8 mouse cellular contexts compared by ENCODE assay signal in genomic region chr11:69088856-69089615, GRCm38 (mm10). TPM values are rescaled to one million over a fixed set of nuclear protein-coding genes. Genes with fewer than 3 reads are reported as not detected.
DNase-seq lines count a peak whose midpoint lies in the region; ATAC-seq lines count a peak whose summit lies in the region.

No protein-coding gene starts in this region.

- H3K36me3 ChIP-seq in heart, embryonic 11.5 days (ENCODE audit: control insufficient read depth, insufficient read depth, low read length): 0 out of 2 replicates have a peak, but pooled peaks cover 3% of the 10 kb centered on the region
- H3K36me3 ChIP-seq in embryonic facial prominence, embryonic 13.5 days: peaks cover 37% of the 10 kb centered on the region
- H3K36me3 ChIP-seq in midbrain, embryonic 13.5 days: peaks cover 29% of the 10 kb centered on the region

- peaks cover 37% of the 10 kb centered on the region for H3K4me1 ChIP-seq in heart, embryonic 11.5 days (ENCODE audit: control insufficient read depth, insufficient read depth, low read length)
- H3K4me1 ChIP-seq in embryonic facial prominence, embryonic 13.5 days: peaks cover 45% of the 10 kb centered on the region
- H3K4me1 ChIP-seq in midbrain, embryonic 13.5 days (replicated peaks): peaks cover 49% of the 10 kb centered on the region

- H3K27ac ChIP-seq in heart, embryonic 11.5 days (ENCODE audit: low read depth, low read length): peak overlapping the region; percentile 92
- peak overlapping the region; percentile 86 for H3K27ac ChIP-seq in embryonic facial prominence, embryonic 13.5 days
- H3K27ac ChIP-seq in midbrain, embryonic 13.5 days: peak overlapping the region; percentile 95

- no peaks in the 10 kb centered on the region for H3K9me3 ChIP-seq in heart, embryonic 11.5 days (replicated peaks; ENCODE audit: control insufficient read depth, low read length)
- no peaks in the 10 kb centered on the region for H3K9me3 ChIP-seq in embryonic facial prominence, embryonic 13.5 days
- H3K9me3 ChIP-seq in midbrain, embryonic 13.5 days: no peaks in the 10 kb centered on the region

- no peaks in the 10 kb centered on the region for H3K27me3 ChIP-seq in heart, embryonic 11.5 days (ENCODE audit: control insufficient read depth, insufficient read depth, low read length)
- no peaks in the 10 kb centered on the region for H3K27me3 ChIP-seq in embryonic facial prominence, embryonic 13.5 days
- no peaks in the 10 kb centered on the region for H3K27me3 ChIP-seq in midbrain, embryonic 13.5 days

- DNase-seq in heart, postnatal 4 days: no peak
- DNase-seq in CD4-positive helper T cell, adult 2 months (ENCODE audit: low read depth, low spot score): peak; percentile 54
- DNase-seq in induced T-regulatory cell, adult 2 months (ENCODE audit: low read depth): peak; percentile 60
- no peak for DNase-seq in gastrocnemius, adult 8-10 months (ENCODE audit: low spot score in 2 of 2)
- no peak for DNase-seq in frontal cortex, postnatal 14 days (ENCODE audit: low spot score in 2 of 2)

- WGBS in heart, embryonic 11.5 days (ENCODE audit: insufficient replicate concordance): 10% methylated on average over 25 of the region's 25 CpGs
- 10% methylated on average over 25 of the region's 25 CpGs for WGBS in embryonic facial prominence, embryonic 13.5 days
- 10% methylated on average over 25 of the region's 25 CpGs for WGBS in midbrain, embryonic 13.5 days

- ATAC-seq in heart, embryonic 11.5 days (replicated peaks; ENCODE audit: insufficient number of reproducible peaks, low FRiP score, low TSS enrichment): no peak
- no peak for ATAC-seq in embryonic facial prominence, embryonic 13.5 days (ENCODE audit: insufficient number of reproducible peaks, insufficient read depth, low FRiP score, low TSS enrichment, low read depth)
- ATAC-seq in midbrain, embryonic 13.5 days: peak; percentile 25; the same call in 1 of the 2 replicates

- peak overlapping the region; percentile 76 for H3K4me3 ChIP-seq in heart, embryonic 11.5 days (ENCODE audit: low read depth, low read length)
- peak overlapping the region; percentile 73 for H3K4me3 ChIP-seq in embryonic facial prominence, embryonic 13.5 days
- peak overlapping the region; percentile 97 for H3K4me3 ChIP-seq in midbrain, embryonic 13.5 days (replicated peaks)

- H3K9ac ChIP-seq in heart, embryonic 11.5 days (ENCODE audit: low read depth, low read length): peak overlapping the region; percentile 96
- H3K9ac ChIP-seq in embryonic facial prominence, embryonic 13.5 days: peak overlapping the region; percentile 96
- peak overlapping the region; percentile 97 for H3K9ac ChIP-seq in midbrain, embryonic 13.5 days (replicated peaks)

- peak overlapping the region; percentile 75 for H3K4me2 ChIP-seq in heart, embryonic 11.5 days
- peak overlapping the region; percentile 93 for H3K4me2 ChIP-seq in embryonic facial prominence, embryonic 13.5 days
- peak overlapping the region; percentile 94 for H3K4me2 ChIP-seq in midbrain, embryonic 13.5 days (replicated peaks)

RNA-seq across cellular contexts. Expression of gene Vamp2, which starts 0.7 kb away (rescaled TPM):
- 89.7 and 94.7 TPM in 2 replicates for polyA plus RNA-seq in heart, embryonic 11.5 days (2014; fragmentation: Nextera tagmentation; extraction: Ambion mirVana)
- 10 to 100 TPM; 80.2 to 84.6 TPM for total RNA-seq in heart, postnatal 4 days (2021)
- 91.5 and 101 TPM in 2 replicates for polyA plus RNA-seq in embryonic facial prominence, embryonic 13.5 days (2015; fragmentation: Nextera tagmentation; extraction: Ambion mirVana)
- 175 and 188 TPM in 2 replicates for polyA plus RNA-seq in midbrain, embryonic 13.5 days (2015; fragmentation: Nextera tagmentation; extraction: Ambion mirVana)
- total RNA-seq in gastrocnemius, adult 8-10 months (2022): 10 to 100 TPM; 31.4 to 39.6 (median 35.6) TPM

RNA-seq across cellular contexts. Expression of gene Per1, which starts 6.0 kb away (rescaled TPM):
- 6.2 and 6.3 TPM in 2 replicates for polyA plus RNA-seq in heart, embryonic 11.5 days (2014; fragmentation: Nextera tagmentation; extraction: Ambion mirVana)
- 10 to 100 TPM; 42.6 to 55.6 TPM for total RNA-seq in heart, postnatal 4 days (2021)
- polyA plus RNA-seq in embryonic facial prominence, embryonic 13.5 days (2015; fragmentation: Nextera tagmentation; extraction: Ambion mirVana): 11.1 and 11.5 TPM in 2 replicates
- polyA plus RNA-seq in midbrain, embryonic 13.5 days (2015; fragmentation: Nextera tagmentation; extraction: Ambion mirVana): 8.6 and 10.5 TPM in 2 replicates
- 10 to 100 TPM; 58.8 to 81.4 (median 70.4) TPM for total RNA-seq in gastrocnemius, adult 8-10 months (2022)

RNA-seq across cellular contexts. Expression of gene Tmem107, which starts 18.4 kb away (rescaled TPM):
- polyA plus RNA-seq in heart, embryonic 11.5 days (2014; fragmentation: Nextera tagmentation; extraction: Ambion mirVana): 26.4 and 28.2 TPM in 2 replicates
- total RNA-seq in heart, postnatal 4 days (2021): 1 to 10 TPM; 6.7 to 8.6 TPM
- 47.2 and 48.2 TPM in 2 replicates for polyA plus RNA-seq in embryonic facial prominence, embryonic 13.5 days (2015; fragmentation: Nextera tagmentation; extraction: Ambion mirVana)
- 31.7 and 42.5 TPM in 2 replicates for polyA plus RNA-seq in midbrain, embryonic 13.5 days (2015; fragmentation: Nextera tagmentation; extraction: Ambion mirVana)
- total RNA-seq in gastrocnemius, adult 8-10 months (2022): 1 to 10 TPM; 2.9 to 7.0 (median 5.2) TPM

RNA-seq across cellular contexts. Expression of gene Borcs6, which starts 29.5 kb away (rescaled TPM):
- polyA plus RNA-seq in heart, embryonic 11.5 days (2014; fragmentation: Nextera tagmentation; extraction: Ambion mirVana): 7.7 and 9.8 TPM in 2 replicates
- 10 to 100 TPM; 13.8 to 14.3 TPM for total RNA-seq in heart, postnatal 4 days (2021)
- polyA plus RNA-seq in embryonic facial prominence, embryonic 13.5 days (2015; fragmentation: Nextera tagmentation; extraction: Ambion mirVana): 8.9 and 10.3 TPM in 2 replicates
- polyA plus RNA-seq in midbrain, embryonic 13.5 days (2015; fragmentation: Nextera tagmentation; extraction: Ambion mirVana): 11.3 and 13.5 TPM in 2 replicates
- 10 to 100 TPM; 22.4 to 26.2 (median 23.7) TPM for total RNA-seq in gastrocnemius, adult 8-10 months (2022)

RNA-seq across cellular contexts. Expression of gene Hes7, which starts 31.2 kb away (rescaled TPM):
- polyA plus RNA-seq in heart, embryonic 11.5 days (2014; fragmentation: Nextera tagmentation; extraction: Ambion mirVana): 0.35 and 0.64 TPM in 2 replicates
- under 1 TPM; 0.23 to 0.29 TPM for total RNA-seq in heart, postnatal 4 days (2021)
- polyA plus RNA-seq in embryonic facial prominence, embryonic 13.5 days (2015; fragmentation: Nextera tagmentation; extraction: Ambion mirVana): 0.44 and 0.47 TPM in 2 replicates
- 0.10 and 0.26 TPM in 2 replicates for polyA plus RNA-seq in midbrain, embryonic 13.5 days (2015; fragmentation: Nextera tagmentation; extraction: Ambion mirVana)
- not detected for total RNA-seq in gastrocnemius, adult 8-10 months (2022)

Comparison
In these comparisons a context has a peak if more than half of its experiments do, and no peak if none do; other contexts are left out.
1. DNase-seq: peak in CD4-positive helper T cell, adult 2 months (single experiment) and induced T-regulatory cell, adult 2 months (single experiment); none in heart, postnatal 4 days (single experiment), gastrocnemius, adult 8-10 months (0 of 2) and frontal cortex, postnatal 14 days (0 of 2).
2. Peak in every context shown above with its lines, with median percentiles within 50 percentile points of each other: H3K27ac ChIP-seq, H3K4me2 ChIP-seq, H3K4me3 ChIP-seq and H3K9ac ChIP-seq.